Mouse (Mus musculus) kidney, embryonic 15.5 days (tissue): ENCODE measurements around the gene Fxyd7. TPM values are rescaled to one million over a fixed set of nuclear protein-coding genes. Genes with fewer than 3 reads are reported as not detected.

Experiments used
- ATAC-seq: fragments of 200-750 bp; cut with Nextera tagmentation; replicated peaks from 2 replicates; pipeline ENCODE4 v1.8.0; 2017; ENCODE audit warnings: moderate TSS enrichment; ENCODE audit not compliant: low FRiP score
- H3K27ac ChIP-seq: fragments of 300-500 bp; sonication (generic); 2 replicates; pipeline ENCODE4 v1.5.1; 2015; ENCODE audit warnings: mild to moderate bottlenecking, inconsistent platforms
- H3K27me3 ChIP-seq: fragments of 300-500 bp; sonication (generic); 2 replicates; pipeline ENCODE4 v1.6.1; 2015; ENCODE audit warnings: inconsistent platforms
- H3K36me3 ChIP-seq: fragments of 300-500 bp; sonication (generic); 2 replicates; pipeline ENCODE4 v1.6.1; 2015; ENCODE audit warnings: inconsistent platforms
- H3K4me1 ChIP-seq: fragments of 300-500 bp; sonication (generic); 2 replicates; pipeline ENCODE4 v1.6.1; 2015; ENCODE audit warnings: inconsistent platforms
- H3K4me2 ChIP-seq: fragments of 300-500 bp; sonication (generic); 2 replicates; pipeline ENCODE4 v1.6.1; 2015; ENCODE audit warnings: moderate library complexity, mild to moderate bottlenecking, inconsistent platforms
- H3K4me3 ChIP-seq: fragments of 300-500 bp; sonication (generic); replicated peaks from 2 replicates; pipeline ENCODE4 v1.5.1; 2015; ENCODE audit warnings: mild to moderate bottlenecking, inconsistent platforms
- H3K9ac ChIP-seq: fragments of 300-500 bp; sonication (generic); 2 replicates; pipeline ENCODE4 v1.6.1; 2015; ENCODE audit warnings: mild to moderate bottlenecking, inconsistent platforms
- H3K9me3 ChIP-seq: fragments of 300-500 bp; sonication (generic); replicated peaks from 2 replicates; pipeline ENCODE4 v1.6.1; 2016; ENCODE audit warnings: inconsistent platforms
- WGBS: fragments of 180-500 bp; shearing (Covaris S2); methylation state at CpG from one replicate; pipeline ENCODE4 v1.1.7; 2015; ENCODE audit warnings: mixed read lengths; 5-methylcytosine and 5-hydroxymethylcytosine counted together
- polyA plus RNA-seq: library from polyadenylated mRNA; unstranded; fragments of >200 nt; fragmentation: Nextera tagmentation; extraction: Ambion mirVana; gene quantifications from 2 replicates; pipeline ENCODE4 v1.2.1, GENCODE M21; 2015

Gene Fxyd7
- polyA plus RNA-seq, 1 experiment from 2014 or later, result 11.2 TPM

DNA sequence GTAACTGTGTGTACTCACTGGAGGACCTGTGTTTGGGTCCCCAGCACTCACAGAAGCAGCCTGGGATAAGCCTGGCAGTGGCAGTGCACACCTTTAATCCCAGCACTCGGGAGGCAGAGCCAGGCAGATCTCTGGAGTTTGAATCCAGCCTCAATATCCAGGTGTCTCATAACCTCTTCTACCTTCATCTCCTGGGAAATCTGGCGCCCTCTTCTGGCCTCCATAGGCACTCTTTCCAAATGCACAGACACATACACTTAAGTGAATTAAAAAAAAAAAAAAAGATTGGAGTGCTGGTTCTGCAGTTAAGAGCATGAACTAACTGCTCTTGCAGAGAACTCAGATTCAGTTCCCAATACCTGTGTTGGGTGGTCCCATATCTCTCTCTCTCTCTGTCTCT, 20.6 kb downstream of the Fxyd7 start:
- 75% methylated on average over 2 of the region's 2 CpGs for WGBS

DNA sequence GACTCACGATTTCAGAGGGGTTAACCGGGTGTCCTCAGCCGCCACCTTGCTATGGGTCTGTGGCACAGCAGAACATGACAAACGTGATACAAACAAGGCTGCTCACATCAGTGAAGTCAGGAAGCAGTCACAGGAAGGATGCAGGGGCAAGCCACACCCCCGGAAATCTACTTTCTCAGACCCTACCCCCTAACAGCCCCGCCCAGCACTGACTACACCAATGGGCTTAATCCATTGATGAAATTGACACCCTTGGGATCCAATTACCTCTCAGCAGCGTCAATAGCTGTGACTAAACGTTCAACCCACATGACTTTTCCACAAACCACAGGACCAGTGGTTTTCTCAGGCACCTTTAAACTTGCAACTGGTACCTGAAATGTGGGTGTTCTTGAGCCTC, 22.7 kb downstream of the Fxyd7 start:
- H3K4me3 ChIP-seq, result no peak overlapping the region
- 76% methylated on average over 8 of the region's 8 CpGs for WGBS
- no peaks in the 10 kb centered on the region for H3K27me3 ChIP-seq
- no peak overlapping the region for H3K9ac ChIP-seq
- H3K9me3 ChIP-seq, result no peaks in the 10 kb centered on the region
- no peak for ATAC-seq
- H3K36me3 ChIP-seq, result no peaks in the 10 kb centered on the region
- no peak overlapping the region for H3K27ac ChIP-seq
- peaks cover 3% of the 10 kb centered on the region for H3K4me1 ChIP-seq
- no peak overlapping the region for H3K4me2 ChIP-seq

More for the DNA sequence above, 20.6 kb downstream of the Fxyd7 start:
- peaks cover 8% of the 10 kb centered on the region for H3K4me1 ChIP-seq
- H3K27ac ChIP-seq, result no peak overlapping the region
- no peaks in the 10 kb centered on the region for H3K27me3 ChIP-seq
- H3K9ac ChIP-seq, result no peak overlapping the region
- H3K4me2 ChIP-seq, result no peak overlapping the region
- H3K9me3 ChIP-seq, result no peaks in the 10 kb centered on the region
- no peak overlapping the region for H3K4me3 ChIP-seq
- ATAC-seq, result no peak
- H3K36me3 ChIP-seq, result no peaks in the 10 kb centered on the region

DNA sequence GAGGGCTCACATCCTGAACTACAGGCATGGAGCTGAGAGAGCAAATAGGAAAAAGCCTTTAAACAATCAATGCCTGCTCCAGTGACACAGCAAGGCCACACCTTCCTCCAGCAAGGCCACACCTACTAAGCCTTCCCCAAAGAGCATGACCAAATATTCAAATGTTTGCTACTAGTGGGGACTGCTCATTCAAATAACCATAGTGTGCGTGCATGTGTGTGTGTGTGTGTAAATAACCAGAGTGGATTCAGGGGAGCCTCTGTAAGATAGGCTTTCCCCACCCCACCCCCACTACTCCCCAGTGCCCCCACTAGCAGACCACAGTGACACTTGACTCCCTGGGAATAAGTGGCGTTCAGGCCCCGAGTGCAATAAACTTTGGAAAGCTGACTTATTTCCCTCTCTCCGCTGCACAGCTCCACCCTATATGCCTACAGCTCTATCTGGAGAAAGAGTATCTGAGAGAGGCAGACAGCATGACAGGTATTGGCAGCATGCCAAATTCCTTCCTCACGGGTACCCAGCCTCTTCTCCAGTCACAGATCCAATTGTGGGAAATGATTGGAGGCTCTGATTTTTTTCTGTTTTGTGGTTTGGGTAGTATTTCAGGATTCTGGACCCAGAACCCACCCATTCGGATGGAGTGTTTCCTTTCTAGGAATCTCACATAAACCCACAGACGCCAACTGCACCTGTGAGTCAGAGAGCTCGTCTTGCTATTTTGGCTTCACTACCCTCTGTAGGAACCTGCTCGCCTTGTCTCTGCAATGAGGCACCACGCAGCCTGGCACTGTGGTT, 34.0 kb downstream of the Fxyd7 start:
- Histone ChIP-seq H3K9me3 (no peaks in the 10 kb centered on the region), H3K9ac (no peak overlapping the region), H3K4me1 (peaks cover 18% of the 10 kb centered on the region), H3K4me3 (no peak overlapping the region), H3K4me2 (peak overlapping the region; percentile 6; the same call in 1 of the 2 replicates), H3K27me3 (no peaks in the 10 kb centered on the region), H3K27ac (peak overlapping the region; percentile 33; the same call in 1 of the 2 replicates), H3K36me3 (no peaks in the 10 kb centered on the region)
- ATAC-seq, result peak; percentile 76
- 28% methylated on average over 10 of the region's 10 CpGs for WGBS

DNA sequence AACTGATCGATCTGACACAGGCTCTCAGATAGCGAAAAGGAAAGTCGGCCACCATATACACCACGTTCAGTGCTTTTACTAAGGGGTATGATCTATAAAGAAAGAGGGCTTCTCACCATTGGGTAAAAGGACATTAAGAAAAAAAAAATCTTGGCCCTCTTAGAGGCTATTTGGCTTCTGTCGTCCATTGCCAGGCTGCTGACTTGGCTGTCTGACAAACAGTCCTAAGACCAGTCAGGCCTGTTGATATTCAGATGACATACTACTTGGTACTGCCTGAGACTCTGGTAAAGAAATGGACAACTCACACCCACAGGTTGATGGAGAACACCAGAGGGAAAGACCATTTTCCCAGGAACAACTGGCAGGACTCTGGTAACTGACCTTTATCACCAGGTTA, 38.3 kb downstream of the Fxyd7 start:
- no peaks in the 10 kb centered on the region for H3K36me3 ChIP-seq
- no peak overlapping the region for H3K4me3 ChIP-seq
- WGBS, result 72% methylated on average over 5 of the region's 5 CpGs
- ATAC-seq, result no peak
- no peak overlapping the region for H3K9ac ChIP-seq
- no peak overlapping the region for H3K4me2 ChIP-seq
- peaks cover 30% of the 10 kb centered on the region for H3K4me1 ChIP-seq
- H3K27ac ChIP-seq, result no peak overlapping the region
- no peaks in the 10 kb centered on the region for H3K9me3 ChIP-seq
- H3K27me3 ChIP-seq, result no peaks in the 10 kb centered on the region

DNA sequence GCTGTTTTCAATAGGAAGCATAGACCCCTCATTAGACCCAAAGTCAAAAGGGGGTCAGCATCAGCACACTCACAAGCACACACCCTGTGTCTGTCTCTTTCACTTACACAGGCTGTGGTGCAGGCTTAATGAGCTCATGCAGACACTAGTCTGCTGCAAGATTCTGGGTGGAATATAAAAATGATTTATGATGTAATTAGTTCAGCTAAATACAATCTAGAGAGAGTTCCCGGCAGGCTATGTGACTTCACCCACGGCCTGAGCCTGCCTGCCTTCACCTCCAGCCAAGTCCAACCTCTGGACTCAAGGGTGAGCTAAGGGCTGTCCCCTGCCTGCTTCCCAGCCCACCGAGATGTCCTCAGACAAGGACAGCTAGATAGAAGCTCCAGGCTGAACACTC, 42.4 kb downstream of the Fxyd7 start:
- H3K4me1 ChIP-seq, result peaks cover 13% of the 10 kb centered on the region
- no peaks in the 10 kb centered on the region for H3K36me3 ChIP-seq
- H3K9me3 ChIP-seq, result no peaks in the 10 kb centered on the region
- no peak overlapping the region for H3K4me3 ChIP-seq
- H3K27ac ChIP-seq, result 0 out of 2 replicates have a peak overlapping the region, but pooled peaks have one; percentile 54
- WGBS, result 13% methylated on average over 3 of the region's 3 CpGs
- H3K4me2 ChIP-seq, result no peak overlapping the region
- H3K9ac ChIP-seq, result no peak overlapping the region
- H3K27me3 ChIP-seq, result no peaks in the 10 kb centered on the region
- peak; percentile 78 for ATAC-seq

DNA sequence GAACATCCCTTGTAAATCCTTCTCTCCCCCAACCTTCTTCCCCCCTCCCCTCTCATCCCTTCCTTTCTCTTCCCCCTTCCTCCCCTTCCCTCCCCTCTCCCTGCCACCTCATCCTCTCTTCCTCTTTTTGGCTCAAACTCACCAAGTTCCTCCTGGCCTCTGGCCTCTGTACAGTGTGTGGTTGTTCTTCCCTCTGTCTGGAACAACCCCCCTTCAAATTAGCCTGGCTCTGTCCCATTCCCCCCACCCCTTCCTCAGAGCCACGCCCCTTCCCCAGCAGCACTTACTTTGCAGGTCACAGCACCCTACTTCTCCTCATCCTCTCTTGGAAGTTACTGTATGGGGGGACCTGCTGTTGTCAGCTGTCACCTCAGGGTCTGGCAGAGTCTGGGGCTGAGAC, 43.1 kb downstream of the Fxyd7 start:
- ATAC-seq, result no peak
- no peaks in the 10 kb centered on the region for H3K9me3 ChIP-seq
- peaks cover 13% of the 10 kb centered on the region for H3K4me1 ChIP-seq
- WGBS, result 74% methylated on average over 1 of the region's 1 CpGs
- H3K36me3 ChIP-seq, result no peaks in the 10 kb centered on the region
- no peak overlapping the region for H3K9ac ChIP-seq
- no peak overlapping the region for H3K4me2 ChIP-seq
- 0 out of 2 replicates have a peak overlapping the region, but pooled peaks have one; percentile 28 for H3K27ac ChIP-seq
- no peak overlapping the region for H3K4me3 ChIP-seq
- no peaks in the 10 kb centered on the region for H3K27me3 ChIP-seq

DNA sequence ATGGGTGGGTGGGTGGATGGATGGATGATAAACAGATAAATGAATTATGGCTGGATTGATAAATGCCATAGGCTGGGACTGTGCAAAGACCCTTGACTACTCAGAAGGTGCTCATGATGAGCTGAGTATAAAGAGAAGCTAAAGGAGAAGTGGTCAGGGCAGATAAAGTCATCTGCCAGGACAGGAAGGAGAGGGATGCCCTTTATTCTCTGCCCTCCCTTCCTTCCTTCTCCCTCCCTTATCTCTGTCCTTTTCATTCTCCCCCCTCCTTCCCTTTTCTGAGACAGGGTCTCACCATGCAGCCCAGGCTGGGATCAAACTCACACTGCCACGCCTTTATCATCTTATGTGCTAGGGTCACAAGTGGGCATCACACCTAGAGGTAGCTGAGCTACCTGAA, 43.5 kb downstream of the Fxyd7 start:
- ATAC-seq, result no peak
- WGBS, result 72% methylated on average over 1 of the region's 1 CpGs

DNA sequence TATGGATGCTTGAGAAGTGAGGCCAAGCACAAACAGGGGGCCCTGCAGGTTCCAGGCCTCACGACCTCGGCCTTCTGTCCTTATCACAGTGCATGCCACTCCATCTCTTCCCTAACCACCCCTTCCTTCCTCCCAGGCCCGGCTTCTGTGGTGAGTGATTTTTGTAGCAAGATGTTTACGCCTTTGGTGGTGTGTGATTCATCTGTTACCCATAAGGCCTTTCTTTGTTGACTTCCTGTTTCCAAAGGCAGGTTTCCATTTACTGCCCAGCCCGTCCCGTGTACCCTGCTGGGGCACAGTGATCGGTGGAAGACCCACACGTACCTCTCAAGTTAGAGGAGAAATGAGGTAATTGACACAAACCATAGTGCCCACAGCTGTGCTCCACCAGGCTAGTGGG, 48.6 kb downstream of the Fxyd7 start:
- 79% methylated on average over 8 of the region's 8 CpGs for WGBS
- no peaks in the 10 kb centered on the region for H3K9me3 ChIP-seq
- H3K36me3 ChIP-seq, result no peaks in the 10 kb centered on the region
- H3K4me3 ChIP-seq, result no peak overlapping the region
- H3K4me2 ChIP-seq, result no peak overlapping the region
- no peak for ATAC-seq
- H3K27me3 ChIP-seq, result no peaks in the 10 kb centered on the region
- peaks cover 11% of the 10 kb centered on the region for H3K4me1 ChIP-seq
- no peak overlapping the region for H3K27ac ChIP-seq
- H3K9ac ChIP-seq, result no peak overlapping the region

More for the DNA sequence above, 43.5 kb downstream of the Fxyd7 start:
- Histone ChIP-seq H3K4me3 (no peak overlapping the region), H3K4me2 (no peak overlapping the region), H3K27ac (no peak overlapping the region), H3K4me1 (peaks cover 13% of the 10 kb centered on the region), H3K36me3 (no peaks in the 10 kb centered on the region), H3K9ac (no peak overlapping the region), H3K27me3 (no peaks in the 10 kb centered on the region), H3K9me3 (no peaks in the 10 kb centered on the region)

DNA sequence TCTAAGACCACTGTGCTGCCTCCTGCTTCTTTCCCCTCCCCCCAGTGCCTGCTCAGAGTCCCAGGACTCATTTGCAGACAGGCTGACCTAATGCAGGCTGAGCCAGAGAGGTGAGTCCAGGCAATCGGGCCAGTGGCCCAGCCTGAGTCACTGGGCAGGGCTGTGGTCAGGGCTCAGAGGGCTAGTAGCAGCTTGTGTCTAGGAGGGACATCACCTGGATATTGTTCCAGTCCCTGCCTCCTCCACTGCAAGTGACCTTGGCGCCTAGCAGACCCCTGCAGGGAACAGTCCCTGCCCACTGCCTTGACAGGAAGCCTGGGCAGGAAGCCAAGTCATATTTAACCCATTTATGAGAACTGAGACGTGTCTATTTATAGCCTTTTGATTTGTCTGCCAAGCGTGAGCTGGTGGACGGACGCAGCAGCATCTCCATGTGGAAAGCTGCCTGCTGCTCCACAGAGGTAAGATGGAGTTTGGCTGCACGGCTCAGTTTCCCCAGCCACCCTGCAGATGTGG, 50.7 kb downstream of the Fxyd7 start:
- Histone ChIP-seq H3K27ac (no peak overlapping the region; the same call in 1 of the 2 replicates), H3K4me2 (peak overlapping the region; percentile 23)
- WGBS, result 26% methylated on average over 7 of the region's 7 CpGs

DNA sequence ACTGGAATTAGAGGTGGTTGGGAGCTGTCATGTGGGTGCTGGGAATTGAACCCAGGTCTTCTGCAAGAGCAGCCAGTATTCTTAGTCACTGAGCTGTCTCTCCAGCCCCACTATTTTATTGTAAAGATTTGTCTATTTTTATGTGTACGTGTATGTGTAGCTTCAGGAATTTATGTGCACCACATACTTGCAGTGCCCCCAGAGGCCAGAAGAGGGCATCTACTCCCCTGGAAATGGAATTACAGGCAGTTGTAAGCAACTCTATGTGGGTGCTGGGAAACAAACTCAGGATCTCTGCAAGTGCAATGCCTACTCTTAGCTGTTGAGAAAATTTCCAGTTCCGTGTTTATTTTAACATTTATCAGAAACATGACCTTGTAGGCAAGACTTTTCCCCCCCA, 54.8 kb downstream of the Fxyd7 start:
- Histone ChIP-seq H3K4me1 (peaks cover 11% of the 10 kb centered on the region), H3K4me2 (no peak overlapping the region), H3K27me3 (no peaks in the 10 kb centered on the region), H3K4me3 (no peak overlapping the region), H3K9me3 (peaks cover 5% of the 10 kb centered on the region; the same call in 1 of the 2 replicates), H3K9ac (no peak overlapping the region), H3K27ac (no peak overlapping the region), H3K36me3 (no peaks in the 10 kb centered on the region)
- WGBS, result 89% methylated on average over 2 of the region's 2 CpGs
- ATAC-seq, result no peak

More for the DNA sequence above, 50.7 kb downstream of the Fxyd7 start:
- H3K4me1 ChIP-seq, result peaks cover 11% of the 10 kb centered on the region
- peak; percentile 70; the same call in 1 of the 2 replicates for ATAC-seq
- peaks cover 5% of the 10 kb centered on the region; the same call in 1 of the 2 replicates for H3K9me3 ChIP-seq
- no peaks in the 10 kb centered on the region for H3K36me3 ChIP-seq
- no peak overlapping the region for H3K4me3 ChIP-seq
- no peak overlapping the region for H3K9ac ChIP-seq
- no peaks in the 10 kb centered on the region for H3K27me3 ChIP-seq

DNA sequence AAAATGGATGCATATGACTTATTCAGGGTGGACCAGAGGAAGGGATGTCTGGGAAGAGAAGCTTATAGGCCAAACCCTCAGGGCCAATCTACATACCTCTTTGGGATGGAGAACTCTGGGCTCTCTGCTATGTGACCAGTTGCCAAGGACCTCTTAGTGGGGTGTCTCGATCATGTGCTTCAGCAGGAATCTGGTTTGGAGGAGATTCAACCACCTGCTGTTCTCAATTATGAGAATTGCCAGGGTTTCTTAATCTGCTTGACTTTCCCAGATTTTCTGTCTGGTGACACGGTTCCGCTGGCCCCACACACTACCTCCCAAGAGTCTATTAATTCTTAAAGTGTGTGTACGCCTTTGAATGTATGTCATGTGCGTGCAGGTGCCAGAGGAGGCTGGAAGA, 57.3 kb downstream of the Fxyd7 start:
- H3K4me2 ChIP-seq, result no peak overlapping the region
- no peak overlapping the region for H3K4me3 ChIP-seq
- H3K9me3 ChIP-seq, result peaks cover 5% of the 10 kb centered on the region; the same call in 1 of the 2 replicates
- 84% methylated on average over 5 of the region's 5 CpGs for WGBS
- no peaks in the 10 kb centered on the region for H3K27me3 ChIP-seq
- no peaks in the 10 kb centered on the region for H3K4me1 ChIP-seq
- H3K36me3 ChIP-seq, result no peaks in the 10 kb centered on the region
- H3K27ac ChIP-seq, result no peak overlapping the region
- ATAC-seq, result no peak
- no peak overlapping the region for H3K9ac ChIP-seq
